Mouse (Mus musculus) embryonic stem cell, embryonic (primary cell): ENCODE results near the gene Ubqln4.

Source experiments
- CTCF ChIA-PET, 4 experiments: fragments of 300-600 bp in 2 of 4; fragments of 350-600 bp in 2 of 4; sonication (Branson Sonifier 250); formaldehyde crosslinking; loops; one replicate each; lab custom pipeline; 2022; ENCODE audit warnings: inconsistent platforms in 2 of 4; lab: Charles Lee
- POLR2A ChIA-PET, 4 experiments: fragments of 300-600 bp in 2 of 4; fragments of 350-600 bp in 2 of 4; sonication (Branson Sonifier 250); formaldehyde crosslinking; loops; one replicate each; lab custom pipeline; 2022; ENCODE audit warnings: antibody characterized with exemption in 4 of 4, inconsistent platforms in 1 of 4; lab: Charles Lee

Ubqln4 gene

DNA sequence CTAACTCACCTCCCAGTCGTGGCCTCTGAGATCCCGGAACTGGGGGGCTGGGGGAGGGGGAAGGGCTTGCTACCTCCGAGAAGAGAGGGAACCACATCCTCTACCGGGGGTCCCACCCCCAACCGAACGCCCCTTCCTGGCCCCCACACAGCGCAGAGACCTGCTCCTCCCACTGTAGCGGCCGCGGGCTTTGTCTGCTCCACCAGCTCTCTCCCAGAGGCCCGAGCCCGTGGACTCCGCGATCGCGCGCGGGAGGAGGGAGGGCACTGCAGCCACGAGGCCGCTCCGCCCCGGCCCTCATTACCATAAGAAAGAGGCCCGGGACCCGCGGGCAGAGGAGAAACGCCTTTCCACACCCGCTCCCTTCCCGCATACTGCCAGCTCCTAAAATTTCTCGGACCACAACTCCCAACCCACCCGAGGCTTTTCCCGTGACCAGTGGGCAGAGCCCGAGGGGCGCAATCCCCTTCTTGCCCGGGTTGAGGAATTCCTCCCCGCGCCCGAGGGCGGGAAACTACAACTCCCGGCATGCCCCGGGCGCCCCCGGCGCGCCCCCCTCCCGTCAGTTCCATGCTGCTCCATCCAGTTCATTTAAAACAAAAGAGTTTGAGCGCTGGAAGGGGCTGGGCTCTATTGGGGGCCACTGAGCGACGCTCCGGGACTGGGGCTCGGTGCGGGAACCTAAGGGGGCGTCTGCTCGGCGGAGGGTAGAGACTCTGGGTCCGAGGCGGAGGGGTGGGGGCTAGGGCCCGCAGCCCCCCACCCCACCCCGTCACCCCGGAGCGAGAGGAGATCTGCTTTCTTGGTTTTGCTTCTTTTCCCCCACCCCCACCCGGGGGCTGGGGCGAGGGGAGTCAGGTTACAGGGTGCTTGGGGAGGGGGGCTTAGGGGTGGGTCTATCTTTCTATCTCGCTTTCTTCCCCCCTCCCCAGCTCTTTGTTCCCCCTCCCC, 21.9 kb upstream of the Ubqln4 start:
- ChIA-PET CTCF (interaction anchor here (0.5 to 3.8 kb wide), 18 partner anchors 10 to 846 kb away, joined by 3 to 18 read pairs (median 4); partner anchors contain the start of gene Lmna (in 1 of the 4)), POLR2A (interaction anchor here (0.6 to 69.6 kb wide), 56 partner anchors 8 to 294 kb away, joined by 3 to 2954 read pairs (median 6); partner anchors contain the start of genes Ubqln4 (in 4 of the 4), Lamtor2 (in 3 of the 4), Pmf1 (in 3 of the 4) and Rab25 (in 3 of the 4))

DNA sequence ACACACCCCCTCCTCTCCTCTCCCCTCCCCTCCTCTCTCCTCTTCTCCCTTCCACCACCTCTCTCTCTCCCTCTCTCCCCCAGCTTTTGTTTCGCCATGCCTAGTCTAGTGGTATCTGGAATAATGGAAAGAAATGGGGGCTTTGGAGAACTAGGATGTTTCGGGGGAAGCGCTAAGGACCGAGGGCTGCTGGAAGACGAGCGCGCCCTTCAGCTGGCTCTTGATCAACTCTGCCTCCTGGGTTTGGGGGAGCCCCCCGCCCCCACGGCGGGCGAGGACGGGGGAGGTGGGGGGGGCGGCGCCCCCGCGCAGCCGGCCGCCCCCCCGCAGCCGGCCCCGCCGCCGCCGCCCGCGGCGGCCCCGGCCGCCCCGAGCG, 21.3 kb upstream of the Ubqln4 start, which contains the start of gene Mex3a:
Gene Mex3a, plus strand, starts transcription at position 97 of the 376 bp plus-strand sequence.
- POLR2A ChIA-PET = interaction anchor here (0.8 to 69.6 kb wide), 34 partner anchors 8 to 197 kb away, joined by 3 to 2954 read pairs (median 7); partner anchors contain the start of genes Ubqln4 (in 4 of the 4), Lamtor2 (in 3 of the 4), Pmf1 (in 2 of the 4) and Rab25 (in 2 of the 4)
- CTCF ChIA-PET = interaction anchor here in 3 of 4 experiments (0.6 to 3.8 kb wide), 10 partner anchors 8 to 559 kb away, joined by 3 to 18 read pairs (median 4); partner anchors contain the start of gene Lmna (in 1 of the 3)

GRCm38 (mm10) chr3:88532689-88533511, 20.7 kb upstream of the Ubqln4 start:
- CTCF ChIA-PET = interaction anchor here in 3 of 4 experiments (0.7 to 3.8 kb wide), 12 partner anchors 9 to 87 kb away, joined by 3 to 18 read pairs (median 3); partner anchors contain the start of gene Lmna (in 1 of the 3)
- POLR2A ChIA-PET = interaction anchor here (0.5 to 69.6 kb wide), 42 partner anchors 11 to 239 kb away, joined by 3 to 2954 read pairs (median 4); partner anchors contain the start of genes Ubqln4 (in 4 of the 4), Lamtor2 (in 3 of the 4), Rab25 (in 3 of the 4) and Ssr2 (in 3 of the 4)

- POLR2A ChIA-PET = interaction anchor here (0.5 to 69.6 kb wide), 32 partner anchors 10 to 239 kb away, joined by 3 to 2954 read pairs (median 5); partner anchors contain the start of genes Lamtor2 (in 3 of the 4), Ssr2 (in 3 of the 4), Ubqln4 (in 3 of the 4) and Rab25 (in 2 of the 4)
Observed at GRCm38 (mm10) chr3:88533706-88534105, 19.9 kb upstream of the Ubqln4 start.

GRCm38 (mm10) chr3:88535005-88535404, 18.6 kb upstream of the Ubqln4 start:
- ChIA-PET CTCF (interaction anchor here in 1 of 4 experiments (1.0 kb wide), 1 partner anchor 73 kb away, joined by 3 read pairs; no protein-coding TSS in a partner anchor), POLR2A (interaction anchor here in 2 of 4 experiments (1.0 to 69.6 kb wide), 9 partner anchors 10 to 125 kb away, joined by 3 to 2954 read pairs (median 7); partner anchors contain the start of genes Rab25 (in 2 of the 2), Lamtor2 (in 1 of the 2), Pmf1 (in 1 of the 2) and Ssr2 (in 1 of the 2))

More at GRCm38 (mm10) chr3:88533706-88534105, 19.9 kb upstream of the Ubqln4 start:
- CTCF ChIA-PET = interaction anchor here in 3 of 4 experiments (0.6 to 1.8 kb wide), 8 partner anchors 11 to 87 kb away, joined by 3 to 9 read pairs (median 4); partner anchors contain the start of gene Lmna (in 1 of the 3)

DNA sequence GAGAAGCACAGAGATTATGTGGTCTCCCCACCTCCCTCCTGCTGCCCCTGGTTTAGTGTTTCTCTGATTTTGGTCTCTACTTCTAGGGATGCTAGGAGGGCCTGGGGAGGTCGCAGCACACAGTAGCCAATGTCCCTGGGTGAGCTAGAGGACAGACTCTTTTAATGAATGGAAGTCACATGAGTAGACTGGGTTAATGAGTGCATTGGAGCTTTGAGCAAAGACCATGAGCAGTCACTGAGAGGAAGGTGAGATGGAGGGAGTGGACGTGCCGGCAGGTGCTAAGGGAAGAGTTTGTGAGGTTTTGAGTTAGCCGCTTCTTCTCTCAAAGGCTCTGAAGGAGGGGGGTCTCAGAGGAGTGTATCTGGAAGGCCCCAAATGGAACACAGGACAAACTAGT, 18.0 kb upstream of the Ubqln4 start:
- ChIA-PET POLR2A (interaction anchor here in 3 of 4 experiments (0.6 to 69.6 kb wide), 10 partner anchors 9 to 125 kb away, joined by 3 to 2954 read pairs (median 4); partner anchors contain the start of genes Rab25 (in 2 of the 3), Lamtor2 (in 1 of the 3), Pmf1 (in 1 of the 3) and Ssr2 (in 1 of the 3)), CTCF (interaction anchor here in 1 of 4 experiments (0.6 to 1.0 kb wide), 2 partner anchors 72 to 299 kb away, joined by 3 read pairs; no protein-coding TSS in a partner anchor)

DNA sequence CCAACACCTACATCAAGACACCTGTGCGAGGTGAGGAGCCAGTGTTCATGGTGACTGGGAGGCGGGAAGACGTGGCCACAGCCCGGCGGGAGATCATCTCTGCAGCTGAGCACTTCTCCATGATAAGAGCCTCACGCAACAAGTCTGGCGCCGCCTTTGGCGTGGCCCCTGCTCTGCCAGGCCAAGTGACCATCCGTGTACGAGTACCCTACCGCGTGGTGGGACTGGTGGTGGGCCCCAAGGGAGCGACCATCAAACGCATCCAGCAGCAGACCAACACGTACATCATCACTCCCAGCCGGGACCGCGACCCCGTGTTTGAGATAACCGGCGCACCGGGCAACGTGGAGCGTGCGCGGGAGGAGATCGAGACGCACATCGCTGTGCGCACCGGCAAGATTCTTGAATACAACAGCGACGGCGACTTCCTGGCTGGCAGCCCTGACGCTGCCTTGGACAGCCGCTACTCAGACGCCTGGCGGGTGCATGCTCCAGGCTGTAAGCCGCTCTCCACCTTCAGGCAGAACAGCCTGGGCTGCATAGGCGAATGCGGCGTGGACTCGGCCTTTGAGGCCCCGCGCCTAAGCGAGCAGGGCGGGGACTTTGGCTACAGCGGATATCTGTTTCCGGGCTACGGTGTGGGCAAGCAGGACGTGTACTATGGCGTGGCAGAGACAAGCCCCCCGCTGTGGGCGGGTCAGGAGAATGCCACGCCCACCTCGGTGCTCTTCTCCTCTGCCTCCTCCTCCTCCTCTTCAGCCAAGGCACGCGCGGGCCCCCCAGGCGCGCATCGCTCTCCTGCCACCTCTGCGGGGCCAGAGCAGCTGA, 17.2 kb upstream of the Ubqln4 start:
- POLR2A ChIA-PET = interaction anchor here in 3 of 4 experiments (0.7 to 69.6 kb wide), 11 partner anchors 8 to 126 kb away, joined by 3 to 2954 read pairs (median 4); partner anchors contain the start of genes Lamtor2 (in 2 of the 3), Rab25 (in 2 of the 3), Ubqln4 (in 2 of the 3) and Pmf1 (in 1 of the 3)
- CTCF ChIA-PET = interaction anchor here in 1 of 4 experiments (0.5 to 1.0 kb wide), 3 partner anchors 71 to 396 kb away, joined by 3 to 5 read pairs (median 3); no protein-coding TSS in a partner anchor

DNA sequence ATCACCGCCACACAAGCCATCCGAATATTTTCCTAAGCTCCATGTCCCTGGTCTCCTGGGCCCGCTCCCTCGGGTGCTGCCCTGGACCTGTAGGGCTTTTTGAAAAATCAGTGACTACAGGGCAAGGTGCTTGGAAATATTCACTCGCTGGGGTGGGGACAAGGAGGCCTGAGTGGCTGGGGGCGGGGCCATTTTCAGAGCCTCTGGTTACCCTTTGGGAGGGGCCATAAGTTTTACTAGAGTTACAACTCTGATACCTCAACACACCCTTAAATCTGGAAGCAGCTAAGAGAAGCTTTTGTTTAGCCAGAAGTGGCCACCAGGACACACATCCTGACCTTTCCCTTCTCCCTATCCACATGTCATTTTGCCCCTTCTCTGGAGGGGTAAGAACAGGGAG, 16.4 kb upstream of the Ubqln4 start:
- ChIA-PET POLR2A (interaction anchor here in 3 of 4 experiments (0.7 to 69.6 kb wide), 9 partner anchors 13 to 94 kb away, joined by 3 to 2954 read pairs (median 4); partner anchors contain the start of genes Lamtor2 (in 3 of the 3), Ubqln4 (in 2 of the 3), Rab25 (in 1 of the 3) and Ssr2 (in 1 of the 3)), CTCF (interaction anchor here in 2 of 4 experiments (0.5 to 1.4 kb wide), 3 partner anchors 15 to 395 kb away, joined by 3 to 5 read pairs (median 3); partner anchors contain the start of gene Lamtor2 (in 1 of the 2))

DNA sequence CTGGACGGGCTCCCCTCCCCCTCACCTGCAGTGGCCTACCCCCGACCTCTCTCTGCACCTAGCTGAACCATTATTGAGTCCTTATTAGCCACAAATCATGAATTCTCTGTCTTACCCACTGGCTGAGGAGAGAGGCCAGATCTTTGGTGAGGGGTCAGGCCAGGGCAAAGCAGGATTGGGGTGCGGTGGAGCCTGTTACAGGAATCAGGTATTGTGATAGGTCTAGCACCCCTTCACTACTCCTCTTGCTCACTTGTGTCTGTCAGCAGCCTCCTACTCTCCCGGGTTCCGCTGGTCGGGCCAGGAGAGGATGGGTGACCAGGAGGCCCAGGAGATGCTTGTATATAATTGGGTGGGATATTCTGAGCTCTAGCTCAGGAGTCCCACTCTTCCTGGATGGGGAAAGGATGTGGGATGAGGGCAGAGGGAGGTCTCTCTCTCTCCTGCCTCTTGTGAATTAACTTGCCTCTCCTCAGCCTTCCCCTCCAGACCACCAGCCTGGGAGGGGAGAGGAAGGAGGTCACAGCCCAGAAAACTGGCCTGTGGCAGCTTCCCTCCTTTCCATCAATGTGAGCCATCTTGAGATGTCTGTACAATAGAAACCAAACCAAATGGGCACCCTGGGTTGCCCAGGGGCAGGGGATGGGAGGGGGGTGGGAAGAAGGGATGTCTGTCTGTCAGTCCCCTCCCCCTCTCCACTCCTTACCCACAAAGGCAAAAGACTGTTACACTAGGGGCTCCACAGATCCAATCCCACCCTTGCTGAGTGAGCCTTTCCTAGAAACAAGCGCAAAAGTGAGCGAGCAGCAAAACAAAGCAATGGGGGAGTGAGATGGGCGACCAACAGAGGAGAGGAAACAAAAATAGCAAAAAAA, 15.1 kb upstream of the Ubqln4 start:
- POLR2A ChIA-PET = interaction anchor here in 3 of 4 experiments (0.6 to 69.6 kb wide), 12 partner anchors 7 to 566 kb away, joined by 3 to 2954 read pairs (median 4); partner anchors contain the start of genes Lamtor2 (in 2 of the 3), Mex3a (in 2 of the 3), Ubqln4 (in 2 of the 3) and Rab25 (in 1 of the 3)
- CTCF ChIA-PET = interaction anchor here (0.6 to 1.4 kb wide), 7 partner anchors 8 to 231 kb away, joined by 3 to 6 read pairs (median 3); partner anchors contain the start of gene Lamtor2 (in 1 of the 4)

DNA sequence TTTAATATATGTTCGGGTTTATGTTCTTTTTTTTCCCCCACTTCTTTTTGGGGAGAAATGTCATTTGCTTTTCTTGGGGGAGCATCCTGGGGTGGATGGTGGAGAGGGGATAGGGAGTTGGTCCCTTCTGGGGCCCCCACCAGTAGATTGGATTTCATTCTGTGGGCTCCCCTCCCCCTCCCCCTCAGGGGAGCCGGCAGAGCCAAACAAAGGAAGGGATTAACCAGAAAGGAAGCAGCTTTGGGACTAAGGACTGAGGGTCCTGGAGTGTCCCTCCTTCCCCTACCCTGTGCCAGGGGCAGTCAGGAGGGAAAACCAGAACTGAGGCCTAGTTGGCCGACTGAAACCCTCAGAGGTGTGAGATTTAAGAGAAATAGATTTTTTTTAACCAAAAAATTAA, 14.2 kb upstream of the Ubqln4 start:
- ChIA-PET POLR2A (interaction anchor here (0.6 to 69.6 kb wide), 25 partner anchors 8 to 203 kb away, joined by 3 to 2954 read pairs (median 6); partner anchors contain the start of genes Lamtor2 (in 3 of the 4), Ssr2 (in 3 of the 4), Mex3a (in 2 of the 4) and Rab25 (in 2 of the 4)), CTCF (interaction anchor here in 3 of 4 experiments (0.7 to 1.8 kb wide), 6 partner anchors 13 to 213 kb away, joined by 3 to 6 read pairs (median 3); partner anchors contain the start of gene Lamtor2 (in 1 of the 3))

GRCm38 (mm10) chr3:88540085-88540484, 13.5 kb upstream of the Ubqln4 start:
- ChIA-PET POLR2A (interaction anchor here (0.6 to 69.6 kb wide), 35 partner anchors 8 to 204 kb away, joined by 3 to 2954 read pairs (median 5); partner anchors contain the start of genes Lamtor2 (in 3 of the 4), Ssr2 (in 3 of the 4), Mex3a (in 2 of the 4) and Rab25 (in 2 of the 4)), CTCF (interaction anchor here (0.5 to 1.8 kb wide), 15 partner anchors 10 to 838 kb away, joined by 3 to 7 read pairs (median 3); partner anchors contain the start of gene Lamtor2 (in 1 of the 4))

DNA sequence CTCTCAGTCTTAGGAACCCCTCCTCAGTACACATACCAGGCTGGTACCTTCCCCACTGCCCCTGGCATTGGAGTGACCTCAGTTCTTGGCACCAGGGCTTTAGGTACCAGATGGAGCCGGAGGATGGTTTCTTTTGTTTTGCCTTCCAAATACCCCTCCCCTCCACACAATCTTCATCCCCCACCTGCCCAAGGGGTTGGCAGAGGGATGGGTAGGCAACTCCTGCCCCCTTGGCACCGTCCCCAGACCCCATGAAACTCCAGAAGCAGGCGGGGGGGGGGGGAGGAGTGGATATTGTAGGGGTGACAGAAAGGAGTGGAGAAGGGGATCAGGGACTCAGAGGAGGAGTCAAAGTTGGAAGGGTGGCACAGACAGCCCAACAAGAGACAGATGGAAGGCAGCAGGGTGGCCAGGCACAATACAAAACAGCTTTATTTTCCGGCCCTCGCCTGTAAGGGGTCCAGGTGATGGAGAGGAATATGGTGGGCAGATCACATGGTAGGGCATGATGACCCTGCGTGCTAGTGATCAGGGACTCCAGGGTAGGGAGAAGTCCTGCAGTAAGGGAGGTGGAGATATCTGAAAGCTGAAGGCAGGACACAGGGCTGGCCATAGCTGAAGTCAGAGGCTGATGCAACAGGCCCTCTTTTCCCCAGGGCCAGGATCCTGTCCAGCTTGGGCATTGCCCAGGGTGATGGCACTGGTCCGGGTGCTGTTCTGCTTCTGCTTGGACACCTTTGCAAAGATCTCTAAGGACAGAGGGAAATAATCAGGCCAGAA, 11.7 kb upstream of the Ubqln4 start:
- POLR2A ChIA-PET = interaction anchor here in 3 of 4 experiments (0.5 to 69.6 kb wide), 9 partner anchors 11 to 66 kb away, joined by 3 to 2954 read pairs (median 5); partner anchors contain the start of genes Lamtor2 (in 2 of the 3), Ubqln4 (in 2 of the 3), Mex3a (in 1 of the 3) and Rab25 (in 1 of the 3)
- CTCF ChIA-PET = interaction anchor here in 1 of 4 experiments (0.9 kb wide), 1 partner anchor 26 kb away, joined by 3 read pairs; no protein-coding TSS in a partner anchor

GRCm38 (mm10) chr3:88542486-88542885, 11.1 kb upstream of the Ubqln4 start:
- POLR2A ChIA-PET = interaction anchor here in 3 of 4 experiments (0.5 to 69.6 kb wide), 10 partner anchors 9 to 65 kb away, joined by 3 to 2954 read pairs (median 5); partner anchors contain the start of genes Lamtor2 (in 2 of the 3), Mex3a (in 2 of the 3), Rab25 (in 1 of the 3) and Ssr2 (in 1 of the 3)
- CTCF ChIA-PET = interaction anchor here in 2 of 4 experiments (0.8 to 0.9 kb wide), 2 partner anchors 26 to 59 kb away, joined by 3 read pairs; no protein-coding TSS in a partner anchor
